Mouse (Mus musculus) monocyte, adult 5-6 weeks (primary cell): ENCODE data around the gene Tigd3. TPM values are rescaled to one million over a fixed set of nuclear protein-coding genes. Genes with fewer than 3 reads are reported as not detected.
"Not testable (repeated sequence)": the region's sequence is repeated elsewhere in the genome, so short reads cannot be mapped to it uniquely, and the experiment has no call there.

Experiments used
- ATAC-seq: fragments of 153-309, 156-312 bp; replicated peaks from 2 replicates; pipeline ENCODE4 v1.8.0; 2017; ENCODE audit warnings: mild to moderate bottlenecking; ENCODE audit not compliant: low TSS enrichment, insufficient number of reproducible peaks, severe bottlenecking, poor library complexity, low FRiP score
- total RNA-seq: library from RNA; stranded (forward); fragments of 200-1000, 200-491, 200-594 nt; gene quantifications from 3 replicates; pipeline ENCODE4 v1.2.3, GENCODE M21; 2017

Tigd3 gene
- total RNA-seq, 1 experiment from 2014 or later = 0.95 TPM

DNA sequence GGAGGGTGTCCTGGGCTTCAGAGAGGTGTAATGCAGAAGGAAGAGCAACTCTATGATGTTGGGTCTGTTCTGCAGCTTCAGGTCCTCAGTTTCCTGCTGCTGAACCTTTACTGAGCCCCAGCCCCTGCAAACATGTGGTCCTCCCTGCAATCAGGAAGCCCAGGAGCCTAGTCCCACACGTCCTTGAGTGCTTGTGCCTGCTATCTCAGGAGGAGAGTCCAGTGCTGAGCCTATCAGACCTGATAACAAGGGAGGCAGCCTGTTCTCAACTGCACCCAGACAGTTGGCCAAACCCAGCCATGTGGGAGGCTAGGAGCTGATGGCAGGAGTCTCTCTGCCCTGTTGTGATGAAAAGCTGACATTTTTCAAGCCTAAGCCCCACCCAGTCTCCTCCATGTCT, 10.0 kb downstream of the Tigd3 start:
- ATAC-seq = no peak

GRCm38 (mm10) chr19:5882079-5882478, 11.9 kb downstream of the Tigd3 start:
- ATAC-seq = not testable (repeated sequence)

- ATAC-seq = no peak
Measured at GRCm38 (mm10) chr19:5881155-5881554, 12.8 kb downstream of the Tigd3 start.

DNA sequence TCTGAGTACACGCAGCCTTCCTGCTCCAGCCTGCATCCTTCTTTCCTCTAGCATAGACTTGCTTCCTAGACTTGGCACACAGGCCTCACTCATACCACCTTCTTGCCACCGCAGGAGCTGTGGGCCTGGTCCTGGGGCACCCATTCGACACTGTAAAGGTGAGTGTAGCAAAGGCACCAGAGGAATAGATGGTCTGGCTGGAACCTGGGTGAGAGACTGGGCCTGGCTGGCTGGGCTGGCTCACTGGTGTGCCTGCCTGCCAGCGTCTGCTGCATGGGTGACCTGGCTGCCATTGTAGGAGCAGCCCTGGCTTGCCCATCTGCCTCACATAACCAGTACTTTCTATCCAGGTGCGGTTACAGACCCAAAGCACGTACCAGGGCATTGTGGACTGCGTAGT, 14.2 kb downstream of the Tigd3 start:
- no peak for ATAC-seq

- ATAC-seq = no peak
Measured at GRCm38 (mm10) chr19:5878916-5879315, 15.0 kb downstream of the Tigd3 start.

DNA sequence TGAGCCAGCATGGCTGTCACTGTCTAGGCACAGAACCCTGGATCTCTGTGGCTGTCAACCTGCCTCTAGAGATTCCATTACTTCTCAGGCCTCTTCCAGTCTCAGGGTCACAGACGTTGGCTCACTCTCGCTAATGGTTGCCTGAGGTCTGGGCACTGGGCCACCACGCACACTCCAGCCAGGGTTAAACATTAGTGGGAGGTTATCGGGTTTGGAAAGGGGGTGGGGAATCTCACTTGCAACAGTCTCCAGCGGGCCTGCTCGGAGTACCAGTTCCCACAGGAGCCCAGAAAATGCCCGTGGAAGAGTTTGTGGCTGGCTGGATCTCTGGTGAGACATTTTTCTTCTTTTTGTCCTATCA, 15.6 kb downstream of the Tigd3 start:
- ATAC-seq = 0 out of 2 replicates have a peak, but pooled peaks have one; percentile 0

DNA sequence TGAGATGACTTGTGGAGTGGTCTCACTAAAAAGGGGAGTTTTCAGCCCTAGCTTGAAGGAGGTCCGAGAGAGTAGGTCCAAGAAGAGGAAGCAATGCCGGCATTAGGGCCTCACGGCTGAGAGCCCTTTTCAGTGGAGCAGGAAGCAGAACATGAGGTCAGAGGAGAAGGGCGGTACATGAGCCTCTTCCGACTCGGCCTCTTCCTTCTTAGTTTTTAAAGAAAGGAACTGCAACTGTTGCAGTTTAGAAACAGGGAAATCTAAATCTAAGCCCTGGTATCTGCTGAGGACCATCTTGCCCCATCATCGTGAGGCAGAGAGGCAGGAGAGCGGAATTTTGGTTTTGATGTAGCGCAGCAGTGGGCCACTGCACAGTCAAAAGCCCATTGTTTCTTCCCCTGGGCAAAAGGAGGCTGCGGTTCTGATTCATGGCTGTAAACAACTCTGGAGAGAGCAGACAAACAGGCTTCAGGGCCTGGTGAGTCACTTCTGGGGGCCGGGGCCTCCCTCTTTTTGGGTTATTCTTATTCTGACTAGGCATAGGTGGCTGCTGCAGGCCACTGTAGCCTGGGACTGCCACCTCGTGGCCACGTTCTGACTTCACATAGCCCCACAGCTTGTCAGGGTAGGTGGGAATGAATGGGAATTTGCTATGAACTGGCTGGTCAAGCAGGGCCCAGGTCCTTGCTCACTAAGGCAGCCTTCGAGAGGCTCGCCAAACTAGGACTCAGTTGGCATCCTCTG, 16.2 kb downstream of the Tigd3 start, which contains the start of gene Slc25a45:
Gene Slc25a45 (plus strand): TSS at position 191 of the 744 bp plus-strand sequence.
- peak; percentile 60 for ATAC-seq

- ATAC-seq = peak; percentile 64
Measured at GRCm38 (mm10) chr19:5874969-5875480, 18.9 kb downstream of the Tigd3 start, which contains the start of gene Frmd8. Gene Frmd8 (minus strand): TSS chr19:5875274.

DNA sequence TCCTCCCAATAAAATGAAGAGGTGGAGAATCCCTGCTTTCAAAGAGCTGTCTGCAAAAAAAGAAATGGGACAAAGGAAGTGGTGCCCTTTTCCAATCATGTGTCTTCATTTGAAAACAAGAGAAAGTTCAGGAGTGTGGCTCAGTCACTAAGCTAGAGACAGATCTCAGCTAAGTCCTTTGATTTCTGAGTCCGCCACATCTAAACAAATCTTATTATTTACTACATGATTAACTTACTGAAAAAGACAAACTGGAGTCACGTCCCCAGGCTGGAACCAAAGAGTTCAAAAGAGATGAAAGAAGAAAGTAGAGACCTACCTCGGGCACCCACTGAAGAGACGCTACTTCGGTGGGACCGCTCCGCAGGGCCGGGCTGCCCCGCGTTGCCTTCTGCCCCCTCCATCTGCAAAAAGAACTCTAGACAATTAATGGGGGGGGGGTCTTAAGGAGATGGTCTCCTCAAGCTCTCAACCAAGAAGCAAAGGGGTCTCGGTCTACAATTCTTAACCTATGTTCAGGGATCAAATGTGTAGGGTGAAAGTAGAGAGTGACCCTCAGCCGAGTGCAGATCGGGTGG, 19.5 kb downstream of the Tigd3 start:
- ATAC-seq = no peak

DNA sequence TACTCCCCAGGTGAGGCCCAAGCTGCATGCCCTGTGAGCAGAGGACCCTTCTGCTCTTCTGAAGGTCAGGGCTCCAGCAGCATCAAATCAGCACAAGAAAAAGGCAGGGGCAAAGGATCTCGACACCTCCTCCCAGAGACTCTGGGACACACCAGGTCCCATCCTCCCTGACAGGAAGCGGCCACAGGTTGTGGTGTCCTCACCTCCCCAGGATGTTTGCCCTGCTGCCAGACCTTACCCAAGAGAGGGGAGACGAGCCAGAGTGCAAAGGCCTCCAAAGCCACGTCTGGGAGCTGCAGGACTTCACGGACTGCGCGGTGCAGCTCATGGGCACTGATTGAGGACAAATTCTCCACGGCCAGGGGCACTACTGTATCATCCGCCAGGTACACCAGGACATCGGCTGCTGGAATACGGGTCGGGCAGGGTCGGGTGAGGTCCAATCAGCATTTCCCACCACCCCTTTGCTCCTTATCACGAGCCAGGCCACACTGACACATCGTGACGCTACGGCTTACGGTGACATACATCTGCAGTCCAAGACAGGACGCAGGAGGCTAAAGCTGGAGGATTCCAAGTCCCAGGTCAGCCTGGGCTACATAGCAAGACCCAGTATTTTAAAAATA, 20.9 kb downstream of the Tigd3 start:
- ATAC-seq = no peak

- no peak; the same call in 1 of the 2 replicates for ATAC-seq
Measured at GRCm38 (mm10) chr19:5872528-5872927, 21.4 kb downstream of the Tigd3 start.

DNA sequence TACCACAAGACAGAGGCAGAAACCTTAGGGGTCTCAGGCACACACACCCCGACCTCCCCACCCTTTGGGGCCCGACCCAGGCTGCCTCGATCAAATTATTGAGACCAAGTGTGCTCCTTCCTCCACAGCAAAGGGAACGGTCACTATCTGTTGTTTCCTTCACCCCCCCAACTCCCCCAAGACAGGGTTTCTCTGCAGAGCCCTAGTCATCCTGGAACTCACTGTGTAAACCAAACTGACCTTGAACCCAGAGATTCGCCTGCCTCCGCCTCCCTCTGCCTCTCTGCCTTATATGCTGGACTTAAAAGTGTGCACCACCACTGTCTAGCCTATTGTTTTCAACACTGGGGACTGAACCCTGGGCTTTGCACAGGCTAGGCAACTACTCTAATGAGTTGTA, 22.3 kb downstream of the Tigd3 start:
- no peak for ATAC-seq

DNA sequence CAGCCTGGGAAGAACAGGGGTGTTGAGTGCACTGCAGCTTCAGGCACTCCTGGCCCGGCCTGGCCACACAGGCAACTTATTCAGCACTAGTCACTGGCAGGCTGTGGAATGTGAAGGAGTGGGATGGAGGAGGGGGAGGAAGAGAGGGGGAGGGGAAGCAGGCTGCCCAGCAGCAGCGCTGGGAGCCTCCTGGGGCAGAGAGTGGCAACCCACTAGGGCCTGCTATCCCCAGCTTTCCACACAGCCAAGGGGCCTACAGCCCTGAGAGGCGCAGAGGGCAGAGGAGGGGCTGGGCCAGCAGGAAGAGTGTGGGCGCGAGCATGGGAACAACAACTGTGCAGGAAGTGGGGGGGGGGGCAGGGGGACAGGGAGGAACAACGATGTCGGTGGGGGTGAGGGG, 22.7 kb downstream of the Tigd3 start:
- ATAC-seq = no peak

GRCm38 (mm10) chr19:5868096-5868495, 25.9 kb downstream of the Tigd3 start:
- no peak for ATAC-seq

- no peak for ATAC-seq
Measured at GRCm38 (mm10) chr19:5864710-5865398, 29.1 kb downstream of the Tigd3 start.

GRCm38 (mm10) chr19:5863776-5864175, 30.2 kb downstream of the Tigd3 start:
- ATAC-seq = no peak

DNA sequence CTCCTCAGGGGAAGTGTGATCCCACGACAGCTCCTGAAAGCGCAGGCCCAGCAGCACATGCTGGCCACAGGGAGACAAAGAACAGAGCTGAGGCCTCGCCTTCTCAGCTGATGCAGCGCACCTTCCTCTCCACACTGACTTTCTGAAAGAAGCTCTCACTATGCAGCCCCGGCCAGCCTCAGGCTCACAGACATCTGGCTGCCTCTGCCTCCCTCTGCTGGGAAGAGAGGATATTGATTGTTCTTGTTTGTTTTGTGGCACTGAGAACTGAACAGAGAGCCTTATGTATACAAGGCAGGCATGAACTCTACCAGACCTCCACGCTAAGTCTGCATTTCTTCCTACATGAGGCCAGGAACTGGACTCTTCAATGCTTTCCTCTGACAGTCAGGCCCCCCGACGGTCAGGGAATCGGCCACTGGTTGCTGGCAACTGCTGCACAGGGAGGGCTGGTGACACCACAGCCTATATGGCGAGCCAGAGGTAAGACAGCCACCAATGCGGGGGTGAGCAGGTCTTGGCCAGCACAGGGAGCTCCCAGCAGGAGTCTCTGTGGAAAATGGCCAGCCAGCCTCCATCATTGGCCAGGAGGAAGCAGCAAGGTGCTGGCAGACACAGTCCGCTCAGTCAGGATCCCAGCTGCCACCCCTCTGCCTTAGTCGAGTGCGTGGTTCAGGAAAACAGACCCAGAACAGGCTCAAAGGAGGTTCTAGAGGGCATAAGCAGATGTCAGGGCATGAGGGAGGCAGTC, 31.4 kb downstream of the Tigd3 start:
- no peak for ATAC-seq

- ATAC-seq = no peak
Measured at GRCm38 (mm10) chr19:5856604-5857003, 37.3 kb downstream of the Tigd3 start.
